Mouse (Mus musculus) liver, adult 2 months (tissue): ENCODE measurements around the gene Tbc1d16.

ENCODE experiments used
- CTCF ChIP-seq: fragments of 200-500 bp; IDR thresholded peaks from 2 replicates; pipeline ENCODE4 v1.5.1; 2011; ENCODE audit warnings: low read depth, low read length, control low read depth
- POLR2A ChIP-seq: fragments of 200-500 bp; IDR thresholded peaks from 2 replicates; pipeline ENCODE4 v1.6.1; 2011; ENCODE audit warnings: low read length, control low read depth; ENCODE audit not compliant: insufficient read depth; ENCODE audit errors: extremely low read depth

- no peak for TF ChIP-seq POLR2A
- TF ChIP-seq CTCF = no peak
Measured at GRCm38 (mm10) chr11:119258216-119258571, 29.9 kb upstream of the Tbc1d16 start.
